Mouse (Mus musculus) lung, adult 2 months (tissue): ENCODE measurements around the gene Zfp654. TPM values are rescaled to one million over a fixed set of nuclear protein-coding genes. Genes with fewer than 3 reads are reported as not detected.
"Not testable (repeated sequence)": the region's sequence is repeated elsewhere in the genome, so short reads cannot be mapped to it uniquely, and the experiment has no call there.

Experiments used
- DNase-seq: peaks from one replicate; pipeline ENCODE4 v3.0.0; 2022
- H3K4me1 ChIP-seq: fragments of 200-500 bp; 2 replicates; pipeline ENCODE4 v1.6.1; 2011; ENCODE audit warnings: low read length; ENCODE audit not compliant: control insufficient read depth, insufficient read depth
- H3K4me3 ChIP-seq: fragments of 200-500 bp; replicated peaks from 2 replicates; pipeline ENCODE3; 2011; ENCODE audit warnings: low read depth, mild to moderate bottlenecking, control low read depth, low read length; ENCODE audit errors: extremely low read depth
- CTCF ChIP-seq: fragments of 200-500 bp; IDR thresholded peaks from 2 replicates; pipeline ENCODE4 v1.5.1; 2011; ENCODE audit warnings: mild to moderate bottlenecking, low read length, control low read depth; ENCODE audit not compliant: insufficient read depth
- POLR2A ChIP-seq: fragments of 200-500 bp; IDR thresholded peaks from 2 replicates; pipeline ENCODE4 v1.6.1; 2011; ENCODE audit warnings: low read depth, mild to moderate bottlenecking, control low read depth, low read length, borderline replicate concordance; ENCODE audit errors: extremely low read depth
- WGBS: fragments of 180-500 bp; shearing (Covaris S2); methylation state at CpG from one replicate; pipeline ENCODE4 v1.1.7; 2018; 5-methylcytosine and 5-hydroxymethylcytosine counted together
- polyA plus RNA-seq: library from polyadenylated mRNA; depleted of rRNA; stranded (reverse); fragments of >200 nt; gene quantifications from 2 replicates; pipeline ENCODE4 v1.2.3, GENCODE M21; 2012

The Zfp654 gene
- polyA plus RNA-seq, 1 experiment = 1.2 TPM

DNA sequence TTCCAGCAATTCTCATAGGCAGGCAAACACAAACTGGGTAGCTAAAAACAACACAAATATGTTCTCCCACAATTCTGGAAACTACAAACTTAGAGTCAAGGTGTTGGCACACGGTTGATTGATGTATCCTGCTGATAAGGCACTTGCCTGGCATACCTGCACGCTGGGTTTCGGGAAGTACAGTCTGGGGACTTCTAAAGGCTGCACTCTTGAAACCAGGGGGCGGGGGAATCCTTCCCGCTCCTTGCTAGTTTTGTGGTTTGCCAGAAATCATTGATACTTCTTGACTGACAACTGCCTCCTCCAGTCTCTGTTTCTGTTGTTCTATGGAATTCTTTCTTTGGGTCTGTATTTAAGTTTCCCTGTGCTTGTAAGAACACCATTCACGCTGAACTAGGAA lies 17.2 kb upstream of the Zfp654 start:
- 49% methylated on average over 6 of the region's 6 CpGs for WGBS
- TF ChIP-seq CTCF = no peak
- TF ChIP-seq POLR2A = no peak
- DNase-seq = no peak
- peaks cover 3% of the 10 kb centered on the region; the same call in 1 of the 2 replicates for H3K4me1 ChIP-seq
- H3K4me3 ChIP-seq = no peak overlapping the region

DNA sequence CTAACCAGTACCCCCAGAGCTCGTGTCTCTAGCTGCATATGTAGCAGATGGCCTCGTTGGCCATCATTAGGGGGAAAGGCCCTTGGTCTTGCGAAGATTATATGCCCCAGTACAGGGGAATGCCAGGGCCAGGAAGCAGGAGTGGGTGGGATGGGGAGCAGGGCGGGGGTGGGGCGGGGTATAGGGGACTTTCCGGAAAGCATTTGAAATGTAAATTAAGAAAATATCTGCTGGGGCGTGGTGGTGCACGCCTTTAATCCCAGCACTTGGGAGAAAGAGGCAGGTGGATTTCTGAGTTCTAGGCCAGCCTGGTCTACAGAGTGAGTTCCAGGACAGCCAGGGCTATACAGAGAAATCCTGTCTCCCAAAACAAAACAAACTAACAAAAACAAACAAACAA lies 14.4 kb upstream of the Zfp654 start:
- H3K4me3 ChIP-seq, DNase-seq, H3K4me1 ChIP-seq: not testable (repeated sequence)
- WGBS = 91% methylated on average over 8 of the region's 8 CpGs

DNA sequence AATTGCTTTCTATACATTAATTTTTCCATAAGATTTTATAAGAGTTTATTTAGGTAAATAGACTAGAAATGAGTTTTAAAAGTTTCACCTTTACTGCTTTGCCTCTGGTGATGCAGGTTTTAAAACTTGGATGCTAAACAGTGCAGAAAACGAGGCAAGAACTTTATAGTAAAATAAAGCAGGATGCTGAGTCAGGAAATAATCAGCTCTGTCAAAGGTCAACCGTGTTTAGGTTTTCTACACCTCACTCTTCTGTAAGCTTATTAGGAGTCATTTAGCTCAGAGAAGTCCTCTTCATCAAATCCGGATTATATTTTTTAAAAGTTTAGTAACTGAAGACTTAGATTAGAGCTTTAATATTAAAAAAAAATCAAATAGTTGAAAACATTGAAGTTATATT lies 5.5 kb upstream of the Zfp654 start:
- TF ChIP-seq CTCF = no peak
- no peak for TF ChIP-seq POLR2A
- Histone ChIP-seq H3K4me3 (no peak overlapping the region), H3K4me1 (peaks cover 7% of the 10 kb centered on the region)
- DNase-seq = no peak
- 82% methylated on average over 3 of the region's 3 CpGs for WGBS

DNA sequence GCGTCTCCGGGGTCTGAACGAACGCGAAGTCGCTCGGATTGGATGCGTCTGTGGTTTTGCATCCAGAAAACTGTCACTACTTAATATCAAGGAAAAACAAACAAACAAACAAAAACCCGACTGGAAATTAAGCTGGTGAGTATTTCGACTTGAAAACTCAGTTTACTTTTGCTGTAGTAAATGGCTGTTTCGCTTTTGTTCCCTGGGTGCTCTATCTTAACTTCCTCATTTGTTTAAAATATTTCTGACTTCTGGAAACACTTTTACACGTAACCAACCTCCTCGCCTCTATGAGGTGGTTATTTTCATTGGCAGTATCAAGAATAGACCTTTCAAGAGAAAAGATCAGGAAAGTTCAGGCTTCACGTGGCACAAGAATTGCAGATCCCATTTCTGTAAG lies 1.4 kb upstream of the Zfp654 start:
- TF ChIP-seq POLR2A = no peak
- no peak for TF ChIP-seq CTCF
- DNase-seq = no peak
- Histone ChIP-seq H3K4me3 (peak overlapping the region; percentile 98), H3K4me1 (peaks cover 7% of the 10 kb centered on the region)
- 2% methylated on average over 14 of the region's 14 CpGs for WGBS

DNA sequence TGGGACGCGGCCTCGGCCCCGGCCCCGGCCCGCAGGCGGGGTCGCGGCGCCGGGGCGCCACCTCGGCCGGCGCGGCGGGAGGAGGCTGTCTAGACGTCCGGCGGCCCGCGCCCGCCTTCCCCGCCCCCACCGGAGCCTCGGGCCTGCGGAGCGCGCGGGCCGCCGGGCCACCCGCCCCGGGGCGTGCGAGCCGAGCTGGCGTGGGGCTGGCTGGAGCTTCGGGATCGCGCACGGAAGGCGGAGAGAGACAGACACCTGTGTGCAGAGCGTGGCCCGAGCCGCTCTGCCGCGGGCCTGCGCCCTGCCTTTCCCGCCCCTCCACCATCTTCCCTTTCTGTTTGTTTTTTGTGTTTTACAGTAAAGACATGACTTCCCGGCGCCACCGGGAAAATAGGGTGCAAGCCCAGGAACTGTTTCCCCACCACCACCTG lies 1.0 kb upstream of the Zfp654 start:
- Histone ChIP-seq H3K4me3 (peak overlapping the region; percentile 98), H3K4me1 (peaks cover 7% of the 10 kb centered on the region)
- TF ChIP-seq POLR2A = no peak
- TF ChIP-seq CTCF = no peak
- DNase-seq = peak; percentile 48
- WGBS = under 1% methylated on average over 52 of the region's 53 CpGs

DNA sequence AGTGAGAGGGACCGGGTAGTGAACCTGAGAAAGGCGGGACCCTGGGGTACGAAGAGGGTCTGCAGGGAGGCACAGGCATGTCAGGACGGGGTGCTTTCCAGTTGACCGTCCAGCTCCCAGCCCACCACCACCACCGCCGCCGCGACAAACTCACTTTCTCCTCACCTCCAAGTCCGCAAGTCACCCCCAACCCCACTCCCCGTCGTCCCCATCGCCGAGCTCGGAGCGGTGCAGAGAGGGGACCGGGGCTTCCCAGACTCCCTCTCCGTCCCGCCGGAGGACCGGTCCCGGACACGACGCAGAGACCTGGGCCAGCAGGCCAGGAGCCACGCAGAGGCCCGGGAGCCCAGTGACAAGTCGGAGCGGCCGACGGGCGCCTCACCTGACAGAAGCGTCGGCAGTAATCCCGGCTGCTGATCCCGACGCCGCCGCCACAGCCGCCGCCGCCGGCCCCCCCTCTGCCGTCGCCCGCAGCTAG lies 328 bp downstream of the Zfp654 start:
- Histone ChIP-seq H3K4me3 (peak overlapping the region; percentile 75), H3K4me1 (peaks cover 7% of the 10 kb centered on the region)
- WGBS = under 1% methylated on average over 36 of the region's 45 CpGs
- DNase-seq = no peak
- TF ChIP-seq POLR2A = no peak
- TF ChIP-seq CTCF = no peak

DNA sequence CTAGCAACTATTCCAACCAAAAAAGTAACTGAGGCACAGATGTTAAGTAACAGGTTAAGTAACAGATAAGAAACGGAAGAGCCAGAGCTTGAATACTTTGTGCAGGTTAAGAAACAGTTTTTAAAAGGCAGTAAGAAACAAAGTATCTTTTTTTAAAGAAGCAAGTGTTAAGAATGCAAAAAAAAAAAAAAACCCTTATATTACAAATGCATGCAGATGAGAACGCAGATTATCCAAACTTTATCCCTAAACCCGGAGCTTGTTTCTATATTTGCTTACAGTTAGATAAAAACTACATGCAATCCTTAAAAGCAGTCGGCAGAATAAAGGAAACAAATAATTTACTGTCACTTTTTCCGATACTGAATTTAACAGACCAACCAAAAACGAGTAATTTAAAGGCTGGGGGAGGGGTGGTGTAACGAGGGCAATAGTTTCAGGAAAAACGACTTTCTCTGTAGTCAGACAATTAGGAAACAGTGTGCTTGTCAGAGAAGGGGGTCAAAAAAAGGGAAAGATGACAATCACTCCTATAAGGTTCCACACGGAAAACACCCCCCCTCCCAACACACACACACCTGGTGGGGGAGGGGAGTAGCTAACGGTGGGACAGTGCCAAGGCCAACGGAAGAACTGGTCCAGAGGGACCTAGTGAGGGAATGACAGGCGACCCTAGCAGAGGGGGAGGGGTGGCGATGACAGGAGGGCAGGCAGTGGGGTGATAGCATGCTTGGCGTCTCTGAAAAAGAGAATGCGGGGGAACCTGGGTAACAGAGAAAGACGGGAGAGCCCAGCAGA lies 966 bp downstream of the Zfp654 start:
- Histone ChIP-seq H3K4me3 (peak overlapping the region; percentile 75), H3K4me1 (peaks cover 7% of the 10 kb centered on the region)
- peak; percentile 39 for DNase-seq
- TF ChIP-seq CTCF (no peak), POLR2A (no peak)
- WGBS = 1% methylated on average over 16 of the region's 16 CpGs

DNA sequence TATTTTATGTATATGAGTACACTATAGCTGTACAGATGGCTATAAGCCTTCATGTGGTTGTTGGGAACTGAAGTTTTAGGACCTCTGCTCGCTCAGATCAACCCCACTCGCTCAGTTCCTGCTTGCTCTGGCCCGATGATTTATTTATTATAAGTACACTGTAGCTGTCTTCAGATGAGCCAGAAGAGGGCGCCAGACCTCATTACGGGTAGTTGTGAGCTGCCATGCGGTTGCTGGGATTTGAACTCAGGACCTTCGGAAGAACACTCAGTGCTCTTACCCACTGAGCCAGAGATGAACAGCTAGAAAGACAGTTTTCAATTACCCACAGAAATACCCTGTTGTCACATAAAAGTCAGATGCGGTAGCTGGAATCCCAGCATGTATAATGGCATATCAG lies 5.5 kb downstream of the Zfp654 start:
- Histone ChIP-seq H3K4me3 (no peak overlapping the region), H3K4me1 (peaks cover 2% of the 10 kb centered on the region; the same call in 1 of the 2 replicates)
- WGBS = 85% methylated on average over 8 of the region's 8 CpGs
- 0 out of 2 replicates have a peak, but pooled peaks have one; percentile 21 for TF ChIP-seq CTCF
- TF ChIP-seq POLR2A = no peak
- no peak for DNase-seq

DNA sequence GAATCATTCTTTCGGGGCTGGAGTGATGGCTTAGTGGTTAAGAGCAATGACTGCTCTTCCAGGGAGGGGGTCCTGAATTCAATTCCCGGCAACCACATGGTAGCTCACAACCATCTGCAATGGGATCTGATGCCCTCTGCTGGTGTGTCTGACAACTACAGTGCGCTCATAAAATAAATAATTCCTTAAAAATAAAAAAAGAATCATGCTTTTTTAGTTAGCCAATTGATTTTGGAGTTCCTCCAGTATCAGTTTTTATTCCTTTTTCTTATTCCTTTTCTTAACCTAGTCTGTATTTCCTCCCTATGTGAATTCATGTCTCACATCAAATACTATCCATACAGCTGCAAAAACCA lies 9.1 kb downstream of the Zfp654 start:
- WGBS = 94% methylated on average over 3 of the region's 3 CpGs
- Histone ChIP-seq H3K4me3 (no peak overlapping the region), H3K4me1 (peaks cover 2% of the 10 kb centered on the region; the same call in 1 of the 2 replicates)
- TF ChIP-seq POLR2A (no peak), CTCF (no peak)
- no peak for DNase-seq
